Mouse (Mus musculus) neural tube, embryonic 14.5 days (tissue): Measurements from ENCODE around the gene Clptm1l. TPM values are rescaled to one million over a fixed set of nuclear protein-coding genes. Genes with fewer than 3 reads are reported as not detected.

ENCODE experiments used
- ATAC-seq: fragments of 200-750 bp; cut with Nextera tagmentation; 2 replicates; pipeline ENCODE4 v1.8.0; 2017; ENCODE audit warnings: low read depth, mild to moderate bottlenecking, moderate TSS enrichment, moderate library complexity
- H3K27ac ChIP-seq: fragments of 300-500 bp; sonication (generic); 2 replicates; pipeline ENCODE4 v1.5.1; 2014; ENCODE audit warnings: low read depth, mild to moderate bottlenecking, control low read depth, low read length, moderate library complexity, mixed read lengths
- H3K27me3 ChIP-seq: fragments of 300-500 bp; sonication (generic); 2 replicates; pipeline ENCODE4 v1.6.1; 2014; ENCODE audit warnings: low read length; ENCODE audit not compliant: control insufficient read depth, insufficient read depth
- H3K36me3 ChIP-seq: fragments of 300-500 bp; sonication (generic); 2 replicates; pipeline ENCODE4 v1.6.1; 2014; ENCODE audit warnings: low read length, mixed read lengths; ENCODE audit not compliant: control insufficient read depth, insufficient read depth
- H3K4me1 ChIP-seq: fragments of 300-500 bp; sonication (generic); 2 replicates; pipeline ENCODE4 v1.6.1; 2014; ENCODE audit warnings: low read length; ENCODE audit not compliant: control insufficient read depth, insufficient read depth
- H3K4me2 ChIP-seq: fragments of 300-500 bp; sonication (generic); 2 replicates; pipeline ENCODE4 v1.6.1; 2014; ENCODE audit warnings: mild to moderate bottlenecking, low read depth, low read length, control low read depth
- H3K4me3 ChIP-seq: fragments of 300-500 bp; sonication (generic); 2 replicates; pipeline ENCODE4 v1.5.1; 2014; ENCODE audit warnings: low read depth, low read length, control low read depth, mixed read lengths
- H3K9ac ChIP-seq: fragments of 300-500 bp; sonication (generic); replicated peaks from 2 replicates; pipeline ENCODE4 v1.6.1; 2014; ENCODE audit warnings: low read depth, mild to moderate bottlenecking, control low read depth, low read length, mixed read lengths
- H3K9me3 ChIP-seq: fragments of 300-500 bp; sonication (generic); 2 replicates; pipeline ENCODE4 v1.6.1; 2016; ENCODE audit warnings: low read length; ENCODE audit not compliant: control insufficient read depth
- WGBS: fragments of 180-500 bp; shearing (Covaris S2); extraction: QIAGEN DNeasy Blood & Tissue Kit; methylation state at CpG from one replicate; pipeline ENCODE4 v1.1.7; 2014; 5-methylcytosine and 5-hydroxymethylcytosine counted together
- polyA plus RNA-seq: library from polyadenylated mRNA; unstranded; fragments of >200 nt; fragmentation: Nextera tagmentation; extraction: Ambion mirVana; gene quantifications from 2 replicates; pipeline ENCODE4 v1.2.1, GENCODE M21; 2014

Clptm1l gene
- polyA plus RNA-seq, 1 experiment from 2014 or later, result 141 TPM

GRCm38 (mm10) chr13:73604156-73604957 is 551 bp downstream of the Clptm1l start:
- peaks cover 22% of the 10 kb centered on the region for H3K36me3 ChIP-seq
- peak; percentile 87 for ATAC-seq
- 8% methylated on average over 20 of the region's 39 CpGs for WGBS
- H3K9ac ChIP-seq, result peak overlapping the region; percentile 91
- H3K27ac ChIP-seq, result peak overlapping the region; percentile 69
- H3K4me2 ChIP-seq, result peak overlapping the region; percentile 90
- no peaks in the 10 kb centered on the region for H3K9me3 ChIP-seq
- H3K27me3 ChIP-seq, result no peaks in the 10 kb centered on the region
- H3K4me1 ChIP-seq, result peaks cover 13% of the 10 kb centered on the region
- H3K4me3 ChIP-seq, result peak overlapping the region; percentile 78

- WGBS, result 95% methylated on average over 5 of the region's 5 CpGs
- H3K4me1 ChIP-seq, result no peaks in the 10 kb centered on the region
- H3K9ac ChIP-seq, result no peak overlapping the region
- H3K27me3 ChIP-seq, result no peaks in the 10 kb centered on the region
- no peak overlapping the region for H3K4me2 ChIP-seq
- no peak overlapping the region for H3K4me3 ChIP-seq
- no peak overlapping the region for H3K27ac ChIP-seq
- no peaks in the 10 kb centered on the region for H3K9me3 ChIP-seq
- peaks cover 71% of the 10 kb centered on the region for H3K36me3 ChIP-seq
- ATAC-seq, result no peak
These were observed 14.6 kb downstream of the Clptm1l start for GRCm38 (mm10) chr13:73618406-73618805.

- Histone ChIP-seq H3K9ac (no peak overlapping the region), H3K27ac (no peak overlapping the region), H3K9me3 (no peaks in the 10 kb centered on the region), H3K4me2 (no peak overlapping the region), H3K4me3 (no peak overlapping the region), H3K4me1 (no peaks in the 10 kb centered on the region), H3K27me3 (no peaks in the 10 kb centered on the region), H3K36me3 (peaks cover 51% of the 10 kb centered on the region)
- ATAC-seq, result no peak
- WGBS, result 73% methylated on average over 6 of the region's 6 CpGs
These were observed 16.8 kb downstream of the Clptm1l start for GRCm38 (mm10) chr13:73620637-73621036.

- H3K36me3 ChIP-seq, result peaks cover under 1% of the 10 kb centered on the region; the same call in 1 of the 2 replicates
- no peaks in the 10 kb centered on the region for H3K27me3 ChIP-seq
- WGBS, result 44% methylated on average over 6 of the region's 6 CpGs
- H3K4me2 ChIP-seq, result peak overlapping the region; percentile 77
- no peaks in the 10 kb centered on the region for H3K9me3 ChIP-seq
- no peaks in the 10 kb centered on the region for H3K4me1 ChIP-seq
- H3K27ac ChIP-seq, result no peak overlapping the region
- ATAC-seq, result no peak
- H3K4me3 ChIP-seq, result peak overlapping the region; percentile 40
- no peak overlapping the region for H3K9ac ChIP-seq
These were observed 22.6 kb downstream of the Clptm1l start for GRCm38 (mm10) chr13:73626410-73626744.

DNA sequence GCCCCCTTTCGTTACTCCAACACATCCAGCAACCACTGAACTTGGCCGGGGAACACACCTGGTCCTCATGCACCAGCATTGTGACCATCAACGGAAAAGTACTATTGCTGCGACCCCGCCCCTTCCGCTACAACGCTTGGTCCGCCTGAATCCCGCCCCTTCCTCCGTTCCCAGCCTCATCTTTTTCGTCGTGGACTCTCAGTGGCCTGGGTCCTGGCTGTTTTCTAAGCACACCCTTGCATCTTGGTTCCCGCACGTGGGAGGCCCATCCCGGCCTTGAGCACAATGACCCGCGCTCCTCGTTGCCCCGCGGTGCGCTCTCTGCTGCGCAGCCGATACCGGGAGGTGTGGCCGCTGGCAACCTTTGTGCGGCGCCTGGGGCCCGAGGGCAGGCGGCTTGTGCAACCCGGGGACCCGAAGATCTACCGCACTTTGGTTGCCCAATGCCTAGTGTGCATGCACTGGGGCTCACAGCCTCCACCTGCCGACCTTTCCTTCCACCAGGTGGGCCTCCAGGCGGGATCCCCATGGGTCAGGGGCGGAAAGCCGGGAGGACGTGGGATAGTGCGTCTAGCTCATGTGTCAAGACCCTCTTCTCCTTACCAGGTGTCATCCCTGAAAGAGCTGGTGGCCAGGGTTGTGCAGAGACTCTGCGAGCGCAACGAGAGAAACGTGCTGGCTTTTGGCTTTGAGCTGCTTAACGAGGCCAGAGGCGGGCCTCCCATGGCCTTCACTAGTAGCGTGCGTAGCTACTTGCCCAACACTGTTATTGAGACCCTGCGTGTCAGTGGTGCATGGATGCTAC is 23.1 kb downstream of the Clptm1l start, which contains the start of gene Tert:
Gene Tert (plus strand): TSS at position 167 of the 805 bp plus-strand sequence.
- Histone ChIP-seq H3K9me3 (no peaks in the 10 kb centered on the region), H3K27ac (no peak within 1 kb of the TSS), H3K4me3 (peak within 1 kb of the TSS; percentile 40), H3K27me3 (no peaks in the 10 kb centered on the region), H3K4me2 (peak within 1 kb of the TSS; percentile 77), H3K4me1 (no peaks in the 10 kb centered on the region), H3K36me3 (no peaks in the 10 kb centered on the region), H3K9ac (peak within 1 kb of the TSS; percentile 66)
- WGBS, result 8% methylated on average over 47 of the region's 47 CpGs
- ATAC-seq, result peak; percentile 88

DNA sequence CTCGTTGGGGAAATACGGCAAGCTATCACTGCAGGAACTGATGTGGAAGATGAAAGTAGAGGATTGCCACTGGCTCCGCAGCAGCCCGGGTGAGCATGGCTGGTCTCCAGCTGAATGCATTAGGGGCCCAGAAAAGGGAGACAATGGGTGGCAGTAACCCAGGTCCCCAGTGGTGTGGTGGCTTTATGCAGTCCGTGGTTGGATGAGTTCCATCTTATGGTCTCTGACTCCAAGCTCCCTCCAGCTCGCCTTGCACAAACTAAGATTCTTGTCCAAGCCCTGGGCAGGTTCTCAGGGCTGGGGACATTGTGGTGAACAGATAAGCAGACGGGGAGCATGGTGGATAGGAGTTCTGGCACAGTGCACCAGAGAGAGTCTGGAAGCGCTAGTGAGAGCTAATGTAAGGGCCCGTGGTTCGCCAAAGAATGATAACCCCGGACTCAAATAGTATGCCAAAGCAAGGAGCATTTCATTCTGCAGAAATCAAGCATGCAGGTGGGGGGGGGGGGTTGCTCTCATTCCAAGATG is 24.8 kb downstream of the Clptm1l start:
- Histone ChIP-seq H3K27ac (no peak overlapping the region), H3K36me3 (no peaks in the 10 kb centered on the region), H3K9ac (no peak overlapping the region), H3K27me3 (no peaks in the 10 kb centered on the region), H3K4me1 (no peaks in the 10 kb centered on the region), H3K4me2 (no peak overlapping the region), H3K4me3 (no peak overlapping the region), H3K9me3 (no peaks in the 10 kb centered on the region)
- WGBS, result 83% methylated on average over 11 of the region's 11 CpGs
- ATAC-seq, result no peak

GRCm38 (mm10) chr13:73631837-73632236 is 28.0 kb downstream of the Clptm1l start:
- no peak for ATAC-seq
- Histone ChIP-seq H3K36me3 (0 out of 2 replicates have a peak, but pooled peaks cover 12% of the 10 kb centered on the region), H3K4me1 (no peaks in the 10 kb centered on the region), H3K9ac (no peak overlapping the region), H3K27ac (no peak overlapping the region), H3K9me3 (no peaks in the 10 kb centered on the region), H3K4me3 (no peak overlapping the region), H3K27me3 (no peaks in the 10 kb centered on the region), H3K4me2 (no peak overlapping the region)
- 96% methylated on average over 3 of the region's 3 CpGs for WGBS

- H3K4me2 ChIP-seq, result no peak overlapping the region
- H3K9ac ChIP-seq, result no peak overlapping the region
- no peak overlapping the region for H3K4me3 ChIP-seq
- 0 out of 2 replicates have a peak, but pooled peaks cover 12% of the 10 kb centered on the region for H3K36me3 ChIP-seq
- no peaks in the 10 kb centered on the region for H3K4me1 ChIP-seq
- 87% methylated on average over 5 of the region's 6 CpGs for WGBS
- no peak for ATAC-seq
- H3K9me3 ChIP-seq, result no peaks in the 10 kb centered on the region
- no peak overlapping the region for H3K27ac ChIP-seq
- H3K27me3 ChIP-seq, result no peaks in the 10 kb centered on the region
These were observed 34.0 kb downstream of the Clptm1l start for GRCm38 (mm10) chr13:73637826-73638225.

DNA sequence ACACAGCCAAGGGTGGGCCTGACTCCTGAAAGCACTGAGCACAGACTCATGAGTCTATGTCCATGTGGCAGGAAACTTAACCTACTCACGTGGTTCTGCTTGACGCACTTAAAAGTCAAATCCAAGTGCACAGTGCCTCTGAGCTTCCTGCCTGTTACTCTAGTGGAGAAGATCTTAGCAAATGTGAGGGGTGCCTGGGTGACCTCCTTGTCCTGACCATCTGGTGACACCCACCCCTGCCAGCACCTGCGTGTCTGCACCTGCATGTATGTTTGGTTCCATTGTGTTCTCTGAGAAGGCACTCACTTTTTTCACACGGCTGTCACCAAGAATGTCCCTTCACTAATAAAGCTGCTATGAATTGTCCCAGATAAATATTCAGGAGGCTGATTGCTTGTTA is 37.5 kb downstream of the Clptm1l start:
- 88% methylated on average over 4 of the region's 4 CpGs for WGBS

More for the DNA sequence above, 37.5 kb downstream of the Clptm1l start:
- H3K4me2 ChIP-seq, result no peak overlapping the region
- no peaks in the 10 kb centered on the region for H3K9me3 ChIP-seq
- H3K9ac ChIP-seq, result no peak overlapping the region
- no peaks in the 10 kb centered on the region for H3K27me3 ChIP-seq
- no peak for ATAC-seq
- no peak overlapping the region for H3K4me3 ChIP-seq
- no peaks in the 10 kb centered on the region for H3K4me1 ChIP-seq
- H3K27ac ChIP-seq, result no peak overlapping the region
- H3K36me3 ChIP-seq, result no peaks in the 10 kb centered on the region
